Mouse (Mus musculus): ENCODE measurements at regions not wholly inside any gene's neighbourhood (a gene's known extent, or its start where the extent isn't known, plus 50 kb on each side); places are given as distances from the start of the nearest gene placed in this dataset.

GRCm38 (mm10) chr4:81937384-81937783 lies 494.8 kb upstream of the Mpdz start:
- TF ChIP-seq ZC3H11A (IDR thresholded peaks at IDR 0.05; ENCODE audit: borderline replicate concordance, low read depth, low read length) (no peak), MAFK (IDR thresholded peaks at IDR 0.05; ENCODE audit: insufficient read depth, low read depth, low read length) (no peak), CHD2 (IDR thresholded peaks at IDR 0.05; ENCODE audit: low read depth, low read length) (no peak)
